Mouse (Mus musculus) kidney, adult 2 months (tissue): Measurements from ENCODE around the gene Dpp6. TPM values are rescaled to one million over a fixed set of nuclear protein-coding genes. Genes with fewer than 3 reads are reported as not detected.
A peak's percentile ranks its signal among the peaks of the same experiment; 100 is the strongest.

Source experiments
- DNase-seq: peaks from one replicate; pipeline ENCODE4 v3.0.0; 2021
- H3K27ac ChIP-seq: fragments of 200-500 bp; 2 replicates; pipeline ENCODE4 v1.5.1; 2012; ENCODE audit warnings: low read depth, low read length, control low read depth, inconsistent platforms; ENCODE audit not compliant: insufficient read depth
- H3K27me3 ChIP-seq: fragments of 200-500 bp; replicated peaks from 2 replicates; pipeline ENCODE4 v1.6.1; 2012; ENCODE audit warnings: mild to moderate bottlenecking, moderate library complexity, low read length, inconsistent platforms; ENCODE audit not compliant: control insufficient read depth, insufficient read depth
- H3K36me3 ChIP-seq: fragments of 200-500 bp; 2 replicates; pipeline ENCODE4 v1.6.1; 2012; ENCODE audit warnings: mild to moderate bottlenecking, moderate library complexity, low read length, inconsistent platforms; ENCODE audit not compliant: control insufficient read depth, insufficient read depth
- H3K4me1 ChIP-seq: fragments of 200-500 bp; 2 replicates; pipeline ENCODE4 v1.6.1; 2011; ENCODE audit warnings: low read length; ENCODE audit not compliant: control insufficient read depth, insufficient read depth
- H3K4me3 ChIP-seq: fragments of 200-500 bp; 2 replicates; pipeline ENCODE4 v1.5.1; 2011; ENCODE audit warnings: mild to moderate bottlenecking, low read depth, low read length, control low read depth; ENCODE audit not compliant: insufficient read depth
- CTCF ChIP-seq: fragments of 200-500 bp; conservative IDR thresholded peaks from 2 replicates; pipeline ENCODE4 v1.5.1; 2011; ENCODE audit warnings: low read depth, mild to moderate bottlenecking, control low read depth, low read length, moderate library complexity, mixed read lengths; ENCODE audit not compliant: insufficient read depth, insufficient read length
- POLR2A ChIP-seq: fragments of 200-500 bp; IDR thresholded peaks from one replicate; pipeline ENCODE4 v1.6.1; 2011; ENCODE audit warnings: low read depth, low read length, control low read depth
- WGBS: fragments of 180-500 bp; shearing (Covaris S2); methylation state at CpG from one replicate; pipeline ENCODE4 v1.1.7; 2018; 5-methylcytosine and 5-hydroxymethylcytosine counted together
- polyA plus RNA-seq: library from polyadenylated mRNA; depleted of rRNA; stranded (reverse); fragments of >200 nt; gene quantifications from 2 replicates; pipeline ENCODE4 v1.2.3, GENCODE M21; 2012

Dpp6 gene
- polyA plus RNA-seq, 1 experiment = 0.61 TPM

DNA sequence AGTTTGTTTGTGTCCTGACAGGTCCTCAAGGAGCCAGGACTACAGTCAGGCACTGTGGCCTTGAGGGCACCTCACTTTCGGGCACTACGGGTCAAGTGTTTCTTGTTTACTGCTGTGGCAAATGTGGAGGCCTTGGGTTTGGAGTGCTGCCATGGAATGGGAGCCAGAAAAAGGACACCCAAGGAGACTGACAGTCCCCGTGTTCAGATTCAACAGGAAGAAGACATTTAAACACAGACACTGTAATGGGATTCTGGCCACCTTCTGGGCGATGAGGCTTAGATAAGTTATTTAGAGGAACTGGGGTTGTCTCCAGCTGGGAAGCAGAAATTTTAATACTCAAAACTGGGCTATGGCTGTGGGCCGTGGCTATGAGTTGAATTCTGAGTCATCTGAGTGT lies 913.7 kb downstream of the Dpp6 start:
- DNase-seq = no peak
- Histone ChIP-seq H3K4me3 (no peak overlapping the region), H3K36me3 (no peaks in the 10 kb centered on the region), H3K27me3 (no peaks in the 10 kb centered on the region), H3K27ac (no peak overlapping the region), H3K4me1 (no peaks in the 10 kb centered on the region)
- 54% methylated on average over 5 of the region's 5 CpGs for WGBS
- TF ChIP-seq POLR2A (no peak), CTCF (no peak)

- Histone ChIP-seq H3K36me3 (no peaks in the 10 kb centered on the region), H3K27me3 (no peaks in the 10 kb centered on the region), H3K4me1 (no peaks in the 10 kb centered on the region), H3K4me3 (no peak overlapping the region), H3K27ac (no peak overlapping the region)
- TF ChIP-seq POLR2A (no peak), CTCF (no peak)
- WGBS = 68% methylated on average over 1 of the region's 1 CpGs
- no peak for DNase-seq
These were observed 914.4 kb downstream of the Dpp6 start for GRCm38 (mm10) chr5:27731392-27731791.

- Histone ChIP-seq H3K27ac (no peak overlapping the region), H3K27me3 (no peaks in the 10 kb centered on the region), H3K4me1 (no peaks in the 10 kb centered on the region), H3K4me3 (no peak overlapping the region), H3K36me3 (no peaks in the 10 kb centered on the region)
- 44% methylated on average over 5 of the region's 5 CpGs for WGBS
- no peak for TF ChIP-seq POLR2A
- TF ChIP-seq CTCF = no peak
- DNase-seq = no peak
These were observed 915.4 kb downstream of the Dpp6 start for GRCm38 (mm10) chr5:27732288-27732868.

GRCm38 (mm10) chr5:27737168-27737567 lies 920.2 kb downstream of the Dpp6 start:
- H3K27me3 ChIP-seq = no peaks in the 10 kb centered on the region
- H3K4me1 ChIP-seq = no peaks in the 10 kb centered on the region
- no peaks in the 10 kb centered on the region; the same call in 1 of the 2 replicates for H3K36me3 ChIP-seq
- H3K27ac ChIP-seq = no peak overlapping the region
- 14% methylated on average over 3 of the region's 3 CpGs for WGBS
- DNase-seq = peak; percentile 29
- H3K4me3 ChIP-seq = no peak overlapping the region
- peak; percentile 52 for TF ChIP-seq CTCF
- no peak for TF ChIP-seq POLR2A

- WGBS = 78% methylated on average over 6 of the region's 6 CpGs
- Histone ChIP-seq H3K4me1 (no peaks in the 10 kb centered on the region), H3K4me3 (no peak overlapping the region), H3K27ac (no peak overlapping the region), H3K36me3 (peaks cover 5% of the 10 kb centered on the region), H3K27me3 (no peaks in the 10 kb centered on the region)
- TF ChIP-seq CTCF (no peak), POLR2A (no peak)
- no peak for DNase-seq
These were observed 922.2 kb downstream of the Dpp6 start for GRCm38 (mm10) chr5:27739216-27739615.

GRCm38 (mm10) chr5:27744944-27745343 lies 927.9 kb downstream of the Dpp6 start:
- H3K4me3 ChIP-seq = no peak overlapping the region
- DNase-seq = no peak
- peaks cover 13% of the 10 kb centered on the region for H3K36me3 ChIP-seq
- no peaks in the 10 kb centered on the region for H3K4me1 ChIP-seq
- no peak overlapping the region for H3K27ac ChIP-seq
- TF ChIP-seq CTCF = no peak
- no peak for TF ChIP-seq POLR2A
- H3K27me3 ChIP-seq = no peaks in the 10 kb centered on the region
- 91% methylated on average over 1 of the region's 1 CpGs for WGBS

GRCm38 (mm10) chr5:27765780-27766179 lies 948.8 kb downstream of the Dpp6 start:
- H3K27ac ChIP-seq = no peak overlapping the region
- H3K27me3 ChIP-seq = no peaks in the 10 kb centered on the region
- 0 out of 2 replicates have a peak, but pooled peaks cover 2% of the 10 kb centered on the region for H3K36me3 ChIP-seq
- 82% methylated on average over 4 of the region's 4 CpGs for WGBS
- no peaks in the 10 kb centered on the region for H3K4me1 ChIP-seq
- no peak for TF ChIP-seq POLR2A
- no peak for TF ChIP-seq CTCF
- DNase-seq = no peak
- no peak overlapping the region for H3K4me3 ChIP-seq
